Mouse (Mus musculus) neural tube, embryonic 10.5 days (tissue): ENCODE measurements around the gene Hist1h2ao.
"Not testable (repeated sequence)": the region's sequence is repeated elsewhere in the genome, so short reads cannot be mapped to it uniquely, and the experiment has no call there.

Experiments
- DNase-seq: peaks from one replicate; pipeline ENCODE4 v3.0.0-alpha.2; 2017; ENCODE audit warnings: low spot score; ENCODE audit errors: extremely low spot score

Hist1h2ao gene

GRCm38 (mm10) chr13:21810073-21810472 lies at the start of gene Hist1h2ao, which contains the start of gene Hist1h2bq:
TSS of gene Hist1h2ao (plus strand) at chr13:21810465.
TSS of gene Hist1h2bq (minus strand) at chr13:21810197.
- DNase-seq, result not testable (repeated sequence)

DNA sequence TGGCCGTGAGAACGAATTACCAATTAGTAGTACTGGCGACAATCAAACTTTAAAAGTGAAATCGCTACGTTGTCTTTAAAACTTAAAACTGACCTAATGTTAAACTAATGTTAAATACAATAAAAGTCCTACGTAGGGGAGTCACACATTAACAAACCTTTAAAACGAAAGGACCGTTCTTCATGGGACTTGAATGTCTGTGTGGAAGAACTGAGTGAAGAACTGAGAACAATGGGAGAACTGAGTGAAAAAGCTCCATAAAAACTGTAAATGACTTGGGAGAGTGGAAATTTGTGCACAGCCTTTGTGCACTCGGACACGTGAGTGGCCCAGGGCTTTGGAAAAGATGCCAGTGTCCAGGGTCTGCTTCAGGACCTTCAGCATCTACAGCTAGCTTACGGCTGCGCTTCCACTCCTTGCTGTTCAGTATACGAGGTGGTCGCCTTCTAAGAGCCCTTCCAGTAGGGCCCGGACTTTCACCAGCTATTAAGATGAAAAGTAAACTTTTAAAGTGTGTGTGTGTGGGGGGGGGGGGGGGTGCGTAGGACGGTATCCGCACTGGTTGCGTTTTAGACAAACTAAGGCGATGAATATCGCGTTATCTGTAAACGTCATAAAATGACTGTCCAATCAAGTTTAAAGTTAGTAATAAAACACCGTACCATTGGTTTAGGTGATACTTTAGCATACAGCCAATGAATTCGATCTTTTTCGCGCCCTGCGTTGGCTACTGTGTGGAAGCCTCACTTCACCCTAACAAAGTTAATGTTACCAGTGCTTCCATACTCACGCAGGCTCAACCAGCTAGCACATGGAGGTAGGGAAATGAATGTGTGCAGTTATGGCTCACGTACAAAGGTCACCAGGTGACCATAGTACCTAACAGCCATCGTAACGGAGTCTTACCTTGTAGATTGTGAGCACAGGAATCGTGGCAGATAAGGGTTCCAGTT lies 31.2 kb upstream of the Hist1h2ao start:
- peak; percentile 79 for DNase-seq

DNA sequence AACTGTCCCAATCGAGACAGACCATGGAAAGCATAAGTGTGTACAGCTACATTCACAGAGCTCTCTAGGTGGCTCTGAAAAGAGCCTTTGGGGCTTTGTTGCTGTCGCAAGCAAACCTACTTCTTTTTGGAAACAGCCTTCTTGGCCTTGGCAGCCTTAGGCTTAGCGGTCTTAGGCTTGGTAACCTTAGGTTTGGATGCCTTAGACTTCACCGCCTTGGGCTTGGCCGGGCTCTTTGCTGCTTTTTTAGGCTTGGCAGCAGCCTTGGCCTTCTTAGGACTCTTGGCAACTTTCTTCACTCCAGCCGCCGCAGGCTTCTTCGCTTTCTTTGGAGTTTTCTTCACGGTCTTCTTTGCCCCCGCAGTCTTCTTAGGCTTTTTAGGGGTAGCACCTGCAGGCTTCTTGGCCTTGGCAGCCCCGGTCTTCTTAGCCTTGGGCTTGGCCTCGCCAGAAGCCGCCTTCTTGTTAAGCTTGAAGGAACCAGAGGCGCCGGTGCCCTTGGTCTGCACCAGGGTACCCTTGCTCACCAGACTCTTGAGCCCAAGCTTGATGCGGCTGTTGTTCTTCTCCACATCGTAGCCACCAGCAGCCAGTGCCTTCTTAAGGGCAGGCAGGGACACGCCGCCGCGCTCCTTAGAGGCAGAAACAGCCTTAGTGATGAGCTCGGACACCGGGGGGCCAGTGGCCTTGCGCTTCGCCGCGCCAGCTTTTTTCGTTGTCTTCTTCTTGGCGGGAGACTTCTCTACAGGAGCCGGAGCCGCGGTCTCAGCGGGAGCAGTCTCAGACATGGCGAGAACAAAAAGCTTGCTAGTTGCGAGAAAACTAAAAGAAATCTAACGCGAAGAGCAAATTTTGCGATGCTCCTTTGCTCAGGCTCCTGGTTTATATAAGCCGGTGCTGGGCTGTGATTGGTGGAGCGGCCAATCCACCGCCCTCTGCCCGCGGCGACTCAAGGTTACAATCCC lies 30.2 kb upstream of the Hist1h2ao start, which contains the start of gene Hist1h1b:
Gene Hist1h1b, minus strand, starts transcription at position 859 of the 965 bp plus-strand sequence.
- peak; percentile 85 for DNase-seq

- DNase-seq, result no peak
Measured at GRCm38 (mm10) chr13:21781021-21781555, 29.2 kb upstream of the Hist1h2ao start.

- no peak for DNase-seq
Measured at GRCm38 (mm10) chr13:21781639-21782038, 28.6 kb upstream of the Hist1h2ao start.

DNA sequence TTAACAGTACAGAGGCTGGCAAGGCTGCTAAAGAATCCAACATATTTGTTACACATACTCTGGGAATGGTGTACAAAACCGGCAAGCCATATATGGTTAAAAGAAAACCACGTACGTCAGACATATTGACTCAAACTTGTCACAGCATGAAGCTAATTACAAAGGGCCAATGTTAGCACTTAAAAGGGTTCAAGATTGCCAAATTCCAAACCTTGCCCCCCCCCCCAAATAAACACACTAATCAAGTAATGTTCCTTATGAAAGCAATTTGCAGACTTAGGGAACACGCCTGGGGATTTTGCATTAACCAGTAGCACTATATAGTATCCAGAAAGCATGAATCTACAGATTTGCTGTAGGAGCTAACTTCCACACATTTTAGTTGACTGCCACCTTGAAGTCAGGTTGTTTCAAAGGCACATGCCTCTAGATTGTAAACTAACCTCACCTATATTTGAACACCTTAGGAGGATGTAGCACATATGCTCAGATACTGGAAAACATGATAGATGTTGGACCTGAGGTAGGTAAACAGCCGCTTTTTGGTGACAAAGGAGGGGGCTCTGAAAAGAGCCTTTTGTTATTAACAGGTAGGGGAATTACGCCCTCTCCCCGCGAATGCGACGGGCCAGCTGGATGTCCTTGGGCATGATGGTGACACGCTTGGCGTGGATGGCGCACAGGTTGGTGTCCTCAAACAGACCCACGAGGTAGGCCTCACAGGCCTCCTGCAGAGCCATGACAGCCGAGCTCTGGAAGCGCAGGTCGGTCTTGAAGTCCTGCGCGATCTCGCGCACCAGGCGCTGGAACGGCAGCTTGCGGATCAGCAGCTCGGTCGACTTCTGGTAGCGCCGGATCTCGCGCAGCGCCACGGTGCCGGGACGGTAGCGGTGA lies 27.7 kb upstream of the Hist1h2ao start:
- peak; percentile 47 for DNase-seq

- DNase-seq, result no peak
Measured at GRCm38 (mm10) chr13:21783255-21783617, 27.0 kb upstream of the Hist1h2ao start, which contains the start of gene Hist1h3i. TSS of gene Hist1h3i (minus strand) at chr13:21783370.

DNA sequence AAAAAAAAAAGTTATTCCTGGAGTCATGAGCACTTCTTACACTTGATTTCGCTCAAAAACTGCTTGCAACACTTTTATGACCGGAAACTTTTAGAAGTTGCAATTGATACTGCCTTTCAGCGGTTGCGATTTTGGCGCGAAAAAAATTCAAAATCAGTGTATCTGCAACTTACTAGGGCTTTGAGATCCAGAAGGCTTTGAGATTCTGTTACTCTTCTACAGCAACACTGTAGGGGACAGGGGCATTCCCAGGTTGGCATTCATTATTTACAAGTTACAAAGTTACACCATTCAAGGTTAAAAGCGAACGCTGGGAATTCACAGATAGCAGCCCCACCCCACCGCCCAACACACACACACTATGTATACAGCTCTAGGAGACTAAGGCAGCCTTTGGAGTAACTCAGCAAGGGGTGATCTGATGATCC lies 26.5 kb upstream of the Hist1h2ao start:
- DNase-seq, result peak; percentile 65

DNA sequence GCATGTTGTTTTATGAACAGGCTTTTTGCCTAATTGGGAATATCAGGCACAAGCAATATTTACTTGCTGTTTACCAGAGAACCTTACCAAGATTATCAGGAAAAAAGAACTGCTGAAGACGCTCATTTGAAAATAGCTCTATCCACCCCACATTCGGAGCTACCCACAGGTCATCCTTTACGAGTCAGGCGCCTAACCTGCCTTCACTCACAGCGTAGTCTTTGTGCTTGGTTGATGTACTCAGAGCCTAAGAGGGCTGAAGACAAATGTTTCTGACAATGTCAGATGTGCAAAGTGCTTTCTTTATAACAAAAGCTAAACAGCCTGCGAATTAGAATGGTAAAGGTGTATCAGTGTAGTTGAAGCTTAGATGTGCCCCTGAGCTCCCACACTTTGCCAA lies 26.0 kb upstream of the Hist1h2ao start:
- DNase-seq, result no peak

DNA sequence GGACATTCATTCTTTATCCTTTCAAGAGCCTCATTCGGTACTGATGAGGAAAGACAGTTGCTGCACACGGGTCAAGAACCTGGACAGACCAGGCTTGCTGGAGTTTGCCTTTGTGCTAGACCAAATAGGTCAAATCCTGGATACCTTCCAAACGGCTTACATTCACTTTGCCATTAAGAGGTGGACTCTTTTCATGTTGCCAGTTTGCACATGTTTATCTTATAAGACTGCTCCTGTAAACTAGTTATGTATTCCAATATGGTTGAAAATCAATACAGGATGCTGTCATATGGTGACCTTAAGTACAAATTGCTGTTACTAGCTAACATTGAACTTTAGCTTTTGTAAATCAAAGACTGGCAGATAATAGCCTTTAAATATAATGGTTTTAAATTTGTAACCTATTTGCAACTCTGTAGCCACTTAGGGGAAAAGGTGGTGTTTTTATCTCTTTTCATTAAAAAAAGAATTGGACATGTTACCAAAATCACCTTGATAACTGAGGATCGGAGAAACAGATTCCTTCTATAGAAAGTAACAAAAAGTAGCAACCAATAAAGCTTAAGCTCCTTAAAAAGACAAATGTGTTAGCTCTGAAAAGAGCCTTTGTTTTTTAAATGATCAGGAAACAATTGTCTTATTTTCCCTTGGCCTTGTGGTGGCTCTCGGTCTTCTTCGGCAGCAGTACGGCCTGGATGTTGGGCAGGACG lies 23.9 kb upstream of the Hist1h2ao start:
- peak; percentile 44 for DNase-seq

DNA sequence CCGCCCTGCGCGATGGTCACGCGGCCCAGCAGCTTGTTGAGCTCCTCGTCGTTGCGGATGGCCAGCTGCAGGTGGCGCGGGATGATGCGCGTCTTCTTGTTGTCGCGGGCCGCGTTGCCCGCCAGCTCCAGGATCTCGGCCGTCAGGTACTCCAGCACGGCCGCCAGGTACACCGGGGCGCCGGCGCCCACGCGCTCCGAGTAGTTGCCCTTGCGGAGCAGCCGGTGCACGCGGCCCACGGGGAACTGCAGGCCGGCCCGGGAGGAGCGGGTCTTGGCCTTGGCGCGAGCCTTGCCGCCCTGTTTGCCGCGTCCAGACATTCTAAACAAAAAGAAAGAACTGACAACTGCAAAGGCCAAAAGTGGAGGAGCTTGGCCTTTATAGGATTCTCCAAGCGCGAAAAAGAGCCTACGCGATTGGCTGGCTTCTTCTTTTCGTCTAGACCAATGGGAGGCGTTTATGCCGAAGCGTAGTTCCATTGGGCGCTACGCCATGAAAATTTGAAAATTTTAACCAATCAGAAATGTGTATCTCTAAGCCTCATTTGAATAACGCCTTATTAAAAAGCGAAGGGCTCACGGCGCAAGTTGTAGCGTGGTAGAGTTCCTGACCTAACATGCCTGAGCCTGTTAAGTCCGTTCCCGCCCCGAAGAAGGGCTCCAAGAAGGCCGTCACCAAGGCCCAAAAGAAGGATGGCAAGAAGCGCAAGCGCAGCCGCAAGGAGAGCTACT lies 23.2 kb upstream of the Hist1h2ao start, which contains the start of the genes Hist1h2an and Hist1h2bp:
Gene Hist1h2an, minus strand, starts transcription at position 320 of the 731 bp plus-strand sequence.
Gene Hist1h2bp, plus strand, starts transcription at position 563 of the 731 bp plus-strand sequence.
- peak; percentile 87 for DNase-seq

DNA sequence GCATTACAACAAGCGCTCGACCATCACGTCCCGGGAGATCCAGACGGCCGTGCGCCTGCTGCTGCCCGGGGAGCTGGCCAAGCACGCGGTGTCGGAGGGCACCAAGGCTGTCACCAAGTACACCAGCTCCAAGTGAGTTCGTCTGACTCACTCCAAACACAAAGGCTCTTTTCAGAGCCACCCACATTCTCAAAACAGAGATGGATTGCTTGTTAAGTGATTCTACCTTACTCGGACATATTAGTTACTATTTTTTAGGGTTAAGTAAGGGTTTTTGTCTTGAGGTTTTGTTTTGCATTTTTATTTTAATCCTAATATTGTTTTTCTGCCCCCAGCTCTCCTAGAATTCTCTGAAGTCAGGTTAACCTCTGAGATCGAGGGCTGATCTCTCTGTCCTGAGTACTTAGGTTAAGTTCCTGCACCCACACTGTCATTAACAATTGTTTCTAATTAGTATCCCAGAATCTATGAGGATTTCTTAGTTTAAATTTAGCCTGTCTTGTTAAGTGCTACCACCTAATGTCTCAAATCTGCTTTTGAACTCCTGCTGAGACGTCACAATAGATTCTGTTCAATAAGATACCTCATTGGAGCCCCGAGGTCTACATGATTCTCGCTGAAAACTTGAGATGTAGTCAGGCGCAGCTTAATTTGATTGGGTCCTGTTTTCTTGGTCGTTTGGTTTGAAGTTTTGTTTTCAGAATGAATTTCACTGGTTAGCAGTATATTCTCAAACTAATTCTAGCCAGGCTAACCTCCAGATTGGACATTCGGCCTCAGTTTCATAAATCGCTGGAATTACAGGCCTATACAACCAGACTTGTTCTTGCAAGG lies 22.3 kb upstream of the Hist1h2ao start:
- no peak for DNase-seq

- DNase-seq, result no peak
Measured at GRCm38 (mm10) chr13:21789925-21790324, 20.3 kb upstream of the Hist1h2ao start.

- DNase-seq, result peak; percentile 54
Measured at GRCm38 (mm10) chr13:21790601-21791283, 19.5 kb upstream of the Hist1h2ao start.

DNA sequence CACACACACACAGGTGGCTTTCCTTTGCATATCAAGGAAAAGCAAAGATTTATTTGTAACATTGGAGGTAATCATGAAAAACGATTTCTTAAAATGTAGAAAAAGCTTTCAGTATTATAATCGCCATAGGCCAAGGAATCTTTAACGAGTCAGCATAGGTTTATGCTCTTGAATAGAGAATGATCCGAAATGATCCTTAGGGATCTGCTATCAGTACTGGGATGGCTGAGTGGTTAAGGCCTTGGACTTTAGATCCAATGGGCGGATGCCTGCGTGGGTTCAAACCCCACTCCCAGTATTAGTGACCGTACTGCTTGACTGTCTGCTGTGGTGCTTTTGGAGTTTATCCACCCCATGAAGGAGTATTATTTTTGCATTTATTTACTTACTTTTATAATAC lies 14.7 kb upstream of the Hist1h2ao start:
- DNase-seq, result no peak

- not testable (repeated sequence) for DNase-seq
Measured at GRCm38 (mm10) chr13:21797163-21797562, 13.1 kb upstream of the Hist1h2ao start.

DNA sequence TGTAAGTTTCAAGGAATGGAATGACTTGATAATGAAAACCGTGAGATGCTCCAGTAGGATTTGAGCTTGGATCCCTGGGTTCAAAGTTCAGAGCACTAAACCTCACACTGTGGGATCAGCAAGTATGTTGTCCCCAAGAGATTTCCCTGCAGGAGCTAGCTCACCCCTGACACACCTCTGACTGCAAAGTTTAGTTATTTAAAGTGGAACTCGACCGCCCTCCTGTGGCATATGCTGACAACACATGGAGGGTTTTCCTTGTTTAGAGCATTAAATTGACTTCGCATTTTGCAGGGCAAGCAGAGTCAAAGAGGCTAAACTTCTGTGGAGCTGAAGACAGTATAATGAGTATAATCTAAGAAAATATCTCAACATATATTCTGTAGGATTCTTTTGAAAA lies 7.2 kb upstream of the Hist1h2ao start:
- DNase-seq, result not testable (repeated sequence)
